12 mouse cellular contexts compared by ENCODE assay signal in the genomic region with DNA sequence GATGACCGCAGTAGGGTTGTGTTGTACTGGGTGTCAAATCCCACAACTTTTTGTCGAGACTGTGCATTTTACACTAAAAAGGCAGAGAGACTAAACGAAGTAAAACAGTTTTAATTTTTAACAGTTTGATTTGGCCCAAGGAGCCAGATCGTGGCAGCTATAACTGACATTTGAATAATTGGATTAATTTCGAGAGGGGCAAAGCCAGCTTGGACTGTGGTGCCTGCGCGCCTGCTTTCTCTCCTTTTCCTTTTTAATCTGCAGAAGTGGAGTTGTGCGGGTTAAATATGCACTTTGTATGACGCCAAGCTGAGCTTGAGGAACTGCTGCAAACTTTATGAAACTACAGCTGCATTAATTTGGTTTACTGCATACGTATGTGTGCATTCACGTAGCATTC.
"Had no signal": no experiment of that assay in that cellular context is flagged by ENCODE, and none has a peak within 500 bp of the region (broad histone marks: within the 10 kb centered on the region; RNA-seq: fewer than 3 reads in every experiment).

No protein-coding gene starts in this region.

- H3K4me3 ChIP-seq: kidney, embryonic 15.5 days; limb, embryonic 15.5 days; liver, embryonic 12.5 days; myocyte; neural tube, embryonic 15.5 days; stomach, embryonic 15.5 days had no signal

- H3K4me1 ChIP-seq: stomach, embryonic 15.5 days had no signal

- H3K9me3 ChIP-seq: kidney, embryonic 15.5 days; limb, embryonic 15.5 days; liver, embryonic 12.5 days; neural tube, embryonic 15.5 days; stomach, embryonic 15.5 days had no signal

- H3K27me3 ChIP-seq: kidney, embryonic 15.5 days; limb, embryonic 15.5 days; liver, embryonic 12.5 days; stomach, embryonic 15.5 days had no signal

- H3K9ac ChIP-seq: kidney, embryonic 15.5 days; limb, embryonic 15.5 days; liver, embryonic 12.5 days; lung, embryonic 14.5 days; neural tube, embryonic 15.5 days; stomach, embryonic 15.5 days had no signal

- H3K36me3 ChIP-seq: kidney, embryonic 15.5 days; limb, embryonic 15.5 days; liver, embryonic 12.5 days; neural tube, embryonic 15.5 days; stomach, embryonic 15.5 days had no signal

- ATAC-seq: liver, embryonic 12.5 days had no signal

- DNase-seq: kidney, postnatal 14 days; lung, embryonic 14.5 days; lung, postnatal 4 days; right cerebral cortex, postnatal 14 days; thymus, adult 2 months; thymus, postnatal 25 days had no signal

- H3K27ac ChIP-seq: kidney, embryonic 15.5 days; limb, embryonic 15.5 days; liver, embryonic 12.5 days; stomach, embryonic 15.5 days had no signal

- H3K4me2 ChIP-seq: kidney, embryonic 15.5 days; limb, embryonic 15.5 days; liver, embryonic 12.5 days; lung, embryonic 14.5 days; neural tube, embryonic 15.5 days; stomach, embryonic 15.5 days had no signal
